Mouse (Mus musculus) layer of hippocampus, adult 6 months (tissue): ENCODE results near the gene Myh7b. TPM values are rescaled to one million over a fixed set of nuclear protein-coding genes. Genes with fewer than 3 reads are reported as not detected.

Experiments
- long read RNA-seq, 2 experiments: library from polyadenylated mRNA; unstranded; transcript quantifications; one replicate each; pipeline ENCODE4 v2.0.0; 2019 to 2020
- microRNA-seq: library from miRNA; unstranded; fragments of <30 nt; microRNA quantifications from one replicate; pipeline ENCODE4 v1.2.0, GENCODE M21; 2020
- polyA plus RNA-seq: library from polyadenylated mRNA; unstranded; fragments of <200 nt; fragmentation: Nextera tagmentation; gene quantifications from 2 replicates; pipeline ENCODE4 v1.2.3, GENCODE M21; 2021

Myh7b gene
- 0.83 and 1.4 TPM in 2 replicates for polyA plus RNA-seq
- long read RNA-seq, experiment 1, partial matches to known transcripts: 2 of 2 reads
- long read RNA-seq, experiment 1, other reads (novel, unspliced or antisense): 0 of 2 reads
- long read RNA-seq, experiment 2, partial matches to known transcripts: 24 of 25 reads
- long read RNA-seq, experiment 2, other reads (novel, unspliced or antisense): 1 of 25 reads

GRCm38 (mm10) chr2:155610978-155611377 is at the start of gene Myh7b:
Gene Myh7b (plus strand): TSS chr2:155611212.

GRCm38 (mm10) chr2:155592137-155592853 is 18.7 kb upstream of the Myh7b start, which contains the start of gene Gss:
Gene Gss (minus strand): TSS chr2:155592810.

Small RNA genes lying within 50 kb of the gene (microRNA-seq; reads per million reads assigned to microRNA genes)
- gene Mir499: 5.2 reads per million, percentile 18 among the genes with 10 or more reads in this experiment

Other genes with a start within 250 kb of the Myh7b start
- 114 and 153 TPM in 2 replicates for gene Trp53inp2, start 230.2 kb upstream of the Myh7b start, polyA plus RNA-seq
- gene Ncoa6, start 137.3 kb upstream of the Myh7b start, polyA plus RNA-seq: 6.0 and 6.3 TPM in 2 replicates
- gene Acss2, start 93.3 kb upstream of the Myh7b start, polyA plus RNA-seq: 33.6 and 34.2 TPM in 2 replicates
- gene Ggt7, start 93.0 kb upstream of the Myh7b start, polyA plus RNA-seq: 69.8 and 70.5 TPM in 2 replicates
- gene Gss, start 18.4 kb upstream of the Myh7b start, polyA plus RNA-seq: 13.4 and 16.8 TPM in 2 replicates
- gene Trpc4ap, start 81.2 kb downstream of the Myh7b start, polyA plus RNA-seq: 69.8 and 77.9 TPM in 2 replicates
- gene Edem2, start 118.3 kb downstream of the Myh7b start, polyA plus RNA-seq: 25.6 and 26.2 TPM in 2 replicates
- gene Gm17581, start 124.7 kb downstream of the Myh7b start, polyA plus RNA-seq: not detected in 2 replicates
- 0.56 and 0.78 TPM in 2 replicates for gene Procr, start 139.9 kb downstream of the Myh7b start, polyA plus RNA-seq
- gene Mmp24, start 164.1 kb downstream of the Myh7b start, polyA plus RNA-seq: 2.3 and 2.6 TPM in 2 replicates
- gene BC029722, start 208.2 kb downstream of the Myh7b start, polyA plus RNA-seq: 105 and 107 TPM in 2 replicates
- 103 and 105 TPM in 2 replicates for gene Eif6, start 215.7 kb downstream of the Myh7b start, polyA plus RNA-seq
- 0.04 TPM in 1 of 2 replicates, not detected in the other for gene Fam83c, start 223.6 kb downstream of the Myh7b start, polyA plus RNA-seq